Mouse (Mus musculus): Measurements from ENCODE around the gene Gba. TPM values are rescaled to one million over a fixed set of nuclear protein-coding genes. Genes with fewer than 3 reads are reported as not detected.
A peak's percentile ranks its signal among the peaks of the same experiment; 100 is the strongest.
"Not testable (repeated sequence)": the region's sequence is repeated elsewhere in the genome, so short reads cannot be mapped to it uniquely, and the experiment has no call there.

Gene Gba
- polyA plus RNA-seq, 3 experiments from 2014 or later, result 63.7 to 86.1 (median 85.1) TPM

- not testable (repeated sequence) for ATAC-seq
Measured at GRCm38 (mm10) chr3:89216407-89216806, 13.7 kb downstream of the Gba start.

DNA sequence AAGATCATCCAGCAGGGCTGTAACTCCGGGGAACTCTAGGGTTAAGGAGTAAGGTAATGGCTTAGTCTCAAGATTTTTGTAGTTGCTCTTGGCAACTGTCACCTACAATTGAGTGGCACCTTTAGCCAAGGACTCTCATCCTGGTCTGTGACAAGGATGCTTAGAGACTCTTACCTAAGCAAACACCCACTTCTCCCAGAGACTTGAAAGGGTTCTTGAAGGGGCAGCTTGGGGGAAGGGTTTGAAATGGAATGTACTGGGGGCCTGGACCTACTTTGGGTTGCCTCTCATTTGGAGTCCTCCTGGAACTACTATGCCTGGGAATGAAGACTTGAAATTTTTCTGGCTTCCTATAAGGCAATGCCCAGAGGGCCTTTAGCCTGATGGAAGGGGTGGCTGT, 15.5 kb downstream of the Gba start:
- ATAC-seq, result no peak

- ATAC-seq, result no peak
Measured at GRCm38 (mm10) chr3:89219546-89219945, 16.8 kb downstream of the Gba start.

GRCm38 (mm10) chr3:89221167-89221566, 18.4 kb downstream of the Gba start:
- no peak for ATAC-seq

- no peak for ATAC-seq
Measured at GRCm38 (mm10) chr3:89224796-89225195, 22.1 kb downstream of the Gba start.

DNA sequence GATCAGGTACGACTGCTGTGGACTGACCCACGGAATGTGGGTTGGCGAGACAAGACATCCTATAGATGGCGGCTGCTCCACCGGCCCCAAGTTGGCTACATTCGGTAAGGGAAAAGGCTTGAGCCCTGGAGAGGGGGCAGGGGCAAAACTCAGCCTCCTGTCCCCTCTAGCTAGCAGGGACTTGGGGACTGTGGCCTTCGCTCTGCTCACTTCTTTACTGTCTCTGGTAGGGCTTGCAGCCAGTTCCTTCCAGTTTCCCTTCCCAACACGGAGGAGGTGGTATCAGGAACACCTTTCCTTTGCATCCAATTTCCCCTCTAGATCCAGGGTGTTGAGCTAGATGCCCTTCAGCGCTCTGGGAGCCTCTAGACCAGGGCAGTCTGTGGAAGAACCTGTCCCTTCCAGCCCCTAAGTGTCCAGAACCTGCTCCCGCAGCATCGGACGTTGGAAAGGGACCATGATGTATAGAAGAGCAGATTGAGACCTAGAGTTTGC, 22.6 kb downstream of the Gba start:
- no peak for ATAC-seq

DNA sequence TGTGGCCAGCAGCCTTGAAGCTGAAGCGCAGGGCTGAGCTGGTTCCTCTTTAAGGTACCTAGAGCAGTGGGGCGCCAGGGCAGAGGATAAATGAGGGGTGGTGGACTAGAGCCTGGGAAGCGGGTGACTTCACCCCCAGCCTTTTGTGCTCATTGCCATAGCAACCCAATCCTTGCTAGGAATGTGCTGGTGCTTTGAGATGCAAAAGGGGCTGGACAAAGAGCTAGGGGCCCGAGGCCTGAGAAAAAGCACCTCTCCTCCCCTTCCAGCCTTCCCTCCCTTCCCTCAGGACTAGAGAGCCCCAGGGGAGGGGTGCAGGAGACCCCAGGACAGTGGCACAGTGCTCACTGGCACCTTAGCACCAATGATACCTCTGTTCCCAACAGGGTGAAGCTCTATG, 23.2 kb downstream of the Gba start:
- ATAC-seq, result no peak

- no peak for ATAC-seq
Measured at GRCm38 (mm10) chr3:89226361-89226760, 23.6 kb downstream of the Gba start.

GRCm38 (mm10) chr3:89226900-89227299, 24.2 kb downstream of the Gba start, which contains the start of gene Mtx1:
TSS of gene Mtx1 (minus strand) at chr3:89227088.
- no peak for ATAC-seq

DNA sequence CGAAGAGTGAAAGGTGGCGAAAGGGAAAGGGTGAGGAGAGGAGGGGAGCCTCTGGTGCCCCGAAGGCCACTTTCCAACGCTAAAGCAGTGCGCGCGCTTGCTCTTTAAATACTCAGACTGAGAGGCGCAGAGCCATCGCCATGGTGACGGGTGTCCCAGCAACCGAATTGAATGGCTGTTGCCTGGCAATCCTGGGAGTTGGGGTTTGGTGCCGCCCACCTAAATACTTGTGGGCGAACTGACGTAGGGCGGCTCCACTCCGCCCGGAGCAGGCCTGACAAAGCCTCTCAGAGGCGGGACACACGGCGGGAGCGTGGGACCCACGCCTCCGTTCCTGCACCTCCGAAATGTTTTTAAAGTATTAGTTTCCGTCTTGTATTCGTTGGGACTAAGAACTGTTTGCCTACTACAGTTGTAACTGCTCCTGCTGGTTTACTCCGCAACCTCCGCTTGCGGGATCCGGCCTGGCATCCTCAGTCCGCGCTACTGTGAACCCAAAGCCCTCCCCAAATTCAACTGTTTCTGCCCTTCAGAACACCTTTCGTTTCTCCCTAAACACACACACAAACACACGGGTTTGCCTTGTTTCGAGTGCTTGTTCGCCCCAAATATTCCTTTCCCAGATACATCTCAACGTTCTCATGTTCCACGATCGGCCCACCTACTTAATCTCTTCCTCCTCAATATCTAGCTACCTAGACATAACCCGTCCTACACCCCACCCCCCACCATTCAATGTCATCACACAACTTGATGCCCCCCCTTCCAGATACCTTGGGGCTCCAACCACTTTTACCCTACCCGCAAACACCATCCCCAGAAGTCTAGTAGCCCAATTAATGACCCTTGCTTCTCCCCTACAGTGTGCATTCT, 24.8 kb downstream of the Gba start:
- ATAC-seq, result peak; percentile 51

DNA sequence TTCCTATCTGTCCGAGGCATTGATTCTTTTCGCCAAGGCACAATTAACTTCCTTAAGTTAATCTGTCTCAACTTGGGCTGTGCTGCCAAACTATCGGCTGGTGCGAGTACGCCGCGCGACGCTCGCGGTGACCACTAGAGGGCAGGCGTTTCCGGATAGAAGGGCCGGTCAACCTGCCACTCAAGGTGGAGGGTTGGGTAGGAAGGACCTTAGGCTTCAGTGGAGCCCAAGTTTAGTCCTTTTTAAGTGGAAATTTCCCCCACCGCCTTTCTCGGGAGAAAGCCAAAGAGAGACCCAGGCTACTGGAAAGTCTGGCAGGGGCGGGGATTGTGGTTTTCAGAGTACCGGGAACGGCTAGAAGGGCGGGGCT, 25.4 kb downstream of the Gba start:
- ATAC-seq, result peak; percentile 51

DNA sequence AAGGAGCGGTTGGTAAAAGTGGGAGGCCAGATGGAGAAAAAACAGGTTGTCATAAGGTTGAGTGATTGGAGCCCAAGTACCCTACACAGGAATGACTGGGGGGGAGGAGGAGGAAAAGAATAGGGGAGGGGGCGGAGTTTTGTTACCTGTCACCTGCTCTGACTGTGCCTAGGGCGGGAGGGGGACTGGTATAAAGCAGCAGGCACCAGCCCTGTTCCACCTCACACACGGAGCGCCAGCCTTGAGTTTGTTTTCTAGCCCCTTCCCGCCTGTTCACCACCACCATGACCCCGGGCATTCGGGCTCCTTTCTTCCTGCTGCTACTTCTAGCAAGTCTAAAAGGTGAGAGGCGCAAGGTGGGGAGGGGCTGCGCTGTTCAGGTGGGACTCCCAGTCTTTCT, 26.1 kb downstream of the Gba start, which contains the start of gene Muc1:
Gene Muc1 (plus strand): TSS at position 222 of the 400 bp plus-strand sequence.
- no peak for ATAC-seq

GRCm38 (mm10) chr3:89229276-89229675, 26.5 kb downstream of the Gba start:
- no peak for ATAC-seq

DNA sequence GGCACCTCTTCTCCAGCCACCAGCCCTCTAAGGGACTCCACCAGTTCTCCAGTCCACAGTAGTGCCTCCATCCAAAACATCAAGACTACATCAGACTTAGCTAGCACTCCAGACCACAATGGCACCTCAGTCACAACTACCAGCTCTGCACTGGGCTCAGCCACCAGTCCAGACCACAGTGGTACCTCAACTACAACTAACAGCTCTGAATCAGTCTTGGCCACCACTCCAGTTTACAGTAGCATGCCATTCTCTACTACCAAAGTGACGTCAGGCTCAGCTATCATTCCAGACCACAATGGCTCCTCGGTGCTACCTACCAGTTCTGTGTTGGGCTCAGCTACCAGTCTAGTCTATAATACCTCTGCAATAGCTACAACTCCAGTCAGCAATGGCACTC, 27.8 kb downstream of the Gba start:
- no peak for ATAC-seq

DNA sequence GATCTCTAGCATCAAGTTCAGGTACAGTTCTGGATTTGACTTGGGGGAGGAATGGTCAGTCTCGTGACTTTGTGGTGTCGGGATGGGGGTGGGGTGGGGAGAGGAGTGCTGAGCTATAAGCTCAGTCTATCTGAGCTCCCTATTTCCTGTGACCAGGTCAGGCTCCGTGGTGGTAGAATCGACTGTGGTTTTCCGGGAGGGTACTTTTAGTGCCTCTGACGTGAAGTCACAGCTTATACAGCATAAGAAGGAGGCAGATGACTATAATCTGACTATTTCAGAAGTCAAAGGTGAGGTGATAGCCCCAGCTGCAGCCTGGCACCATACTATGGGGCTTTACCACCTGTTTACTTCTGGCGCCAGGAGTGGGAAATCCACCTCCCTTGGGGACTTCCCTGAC, 28.6 kb downstream of the Gba start:
- peak; percentile 64 for ATAC-seq

DNA sequence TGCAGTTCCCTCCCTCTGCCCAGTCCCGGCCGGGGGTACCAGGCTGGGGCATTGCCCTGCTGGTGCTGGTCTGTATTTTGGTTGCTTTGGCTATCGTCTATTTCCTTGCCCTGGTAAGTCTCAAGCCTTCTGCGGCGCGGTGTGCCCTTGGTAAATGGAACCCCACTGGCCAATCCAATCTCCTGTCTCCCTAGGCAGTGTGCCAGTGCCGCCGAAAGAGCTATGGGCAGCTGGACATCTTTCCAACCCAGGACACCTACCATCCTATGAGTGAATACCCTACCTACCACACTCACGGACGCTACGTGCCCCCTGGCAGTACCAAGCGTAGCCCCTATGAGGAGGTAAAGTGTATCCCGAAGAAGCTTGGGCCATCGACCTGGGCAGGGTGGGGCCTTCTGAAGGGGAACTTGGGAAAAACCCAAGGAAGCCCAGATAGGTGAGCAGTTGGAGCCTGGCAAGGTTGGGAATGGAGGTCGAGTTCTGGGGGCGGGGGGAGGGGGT, 29.1 kb downstream of the Gba start:
- no peak for ATAC-seq

DNA sequence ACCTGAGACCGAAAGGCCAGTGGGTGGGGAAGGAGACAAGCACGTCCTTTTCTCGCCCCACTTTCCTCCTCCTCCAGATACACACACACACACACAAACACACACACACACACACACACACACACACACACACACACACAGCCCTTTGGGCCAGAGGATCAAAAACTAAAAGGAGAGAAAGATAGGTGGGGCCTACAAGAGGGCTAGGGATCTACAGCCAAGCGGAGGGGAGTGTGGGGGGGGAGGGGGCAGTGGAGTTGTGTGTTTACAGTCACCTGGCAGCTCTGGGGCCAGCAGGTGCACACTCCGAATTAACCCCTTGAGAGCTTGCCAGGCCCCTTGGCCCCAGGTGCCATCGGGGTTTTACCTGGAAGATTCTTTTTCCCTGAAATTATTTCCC, 29.9 kb downstream of the Gba start:
- ATAC-seq, result no peak

DNA sequence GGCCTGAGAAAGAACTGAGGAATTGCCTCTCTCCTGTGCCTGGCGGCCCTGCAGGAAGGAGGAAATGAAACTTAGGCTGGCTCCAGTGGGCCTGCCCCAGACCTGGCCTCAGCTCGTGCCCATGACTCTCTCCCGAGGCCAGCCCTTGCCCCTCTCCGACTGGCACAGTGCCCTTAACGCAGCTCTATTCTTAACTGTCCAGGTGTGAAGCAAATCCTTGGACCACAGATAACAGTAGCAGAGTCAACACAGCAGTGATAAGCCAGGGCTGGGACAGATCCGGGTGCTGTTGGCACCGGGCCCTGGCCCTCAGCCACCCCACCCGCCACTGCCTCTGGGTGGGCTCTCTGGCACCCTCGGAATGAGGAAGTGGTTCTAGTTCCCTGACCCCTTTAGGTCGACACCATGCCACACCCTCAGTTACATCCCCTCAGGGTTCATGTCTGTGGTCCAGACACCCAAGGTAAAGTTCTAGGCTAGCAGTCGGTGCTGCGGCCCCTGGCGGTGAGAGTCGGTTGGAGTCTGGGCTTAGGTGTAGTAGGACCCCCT, 30.9 kb downstream of the Gba start:
- no peak for ATAC-seq

GRCm38 (mm10) chr3:89236516-89236915, 33.8 kb downstream of the Gba start:
- ATAC-seq, result no peak

DNA sequence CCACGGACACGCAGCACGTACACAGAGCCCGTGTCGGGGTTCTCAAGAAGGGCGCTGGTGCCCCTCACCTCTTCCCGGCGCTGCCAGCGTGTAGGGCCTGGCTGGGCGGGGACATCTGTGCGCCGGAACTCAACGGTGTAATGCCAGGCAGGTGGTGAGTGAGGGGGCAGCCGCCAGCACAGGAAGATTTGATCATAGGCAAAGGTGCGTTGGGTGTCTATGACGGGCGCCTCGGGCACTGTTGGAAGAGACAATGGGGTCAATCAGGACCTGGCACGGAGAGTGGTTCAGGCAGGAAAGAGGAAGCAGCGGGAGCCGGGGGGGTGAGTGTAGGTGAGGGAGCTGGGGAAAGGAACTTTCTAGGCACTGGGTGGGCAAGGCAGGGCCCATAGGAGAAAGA, 35.0 kb downstream of the Gba start:
- no peak for ATAC-seq

DNA sequence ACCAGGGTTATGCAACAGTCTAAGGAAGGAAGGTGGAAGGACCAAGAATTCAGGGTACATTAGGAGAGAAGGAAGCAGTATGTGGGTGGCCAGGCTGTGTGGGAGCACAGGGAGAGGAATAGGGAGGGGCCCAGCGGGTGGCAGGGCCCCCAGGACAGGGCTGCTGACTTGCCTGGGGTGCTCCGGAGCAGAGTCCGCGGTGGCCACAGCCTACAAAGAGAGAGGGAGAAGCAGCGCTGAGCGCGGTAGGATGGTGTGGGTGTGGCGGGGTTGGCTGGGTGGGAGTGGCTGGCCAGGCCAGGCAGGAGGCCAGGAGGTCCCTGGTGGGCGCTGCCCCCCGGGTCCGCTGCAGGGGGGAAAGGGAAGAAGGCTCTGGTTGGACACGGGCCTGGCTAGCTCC, 35.8 kb downstream of the Gba start:
- ATAC-seq, result no peak

DNA sequence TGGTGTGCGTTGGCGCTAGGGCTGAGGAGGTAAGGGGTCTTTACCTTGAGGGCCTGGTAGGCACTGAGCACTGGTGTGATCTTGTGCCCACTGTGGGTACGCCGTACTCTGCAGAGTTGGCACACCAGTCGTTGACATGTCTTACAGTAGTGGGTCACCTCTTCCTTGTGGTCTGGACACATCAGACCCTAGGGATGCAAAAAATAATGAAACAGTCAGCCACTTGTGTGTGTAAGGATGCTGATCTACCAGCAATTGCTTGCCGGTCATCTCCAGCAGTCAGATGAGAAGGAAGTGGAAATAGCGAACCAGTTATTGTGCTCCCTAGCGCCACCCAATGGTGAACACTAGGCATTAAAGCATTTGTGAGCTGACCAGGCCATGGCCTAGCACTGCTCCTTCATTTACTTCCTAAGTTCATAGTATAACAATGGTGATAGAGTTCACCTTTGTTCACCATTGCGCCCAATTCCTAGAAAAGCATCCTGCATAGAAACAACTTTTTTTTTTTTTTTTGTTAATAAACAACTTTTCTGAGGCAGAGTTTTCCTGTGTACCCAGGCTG, 39.7 kb downstream of the Gba start:
- ATAC-seq, result no peak

- no peak for ATAC-seq
Measured at GRCm38 (mm10) chr3:89243609-89244008, 40.9 kb downstream of the Gba start.
